Mouse (Mus musculus) brain, adult 2 months (tissue): Measurements from ENCODE around the gene Phldb2.

Source experiments
- DNase-seq: peaks from one replicate; pipeline ENCODE4 v3.0.0; 2011; ENCODE audit warnings: low read depth, low spot score

The Phldb2 gene

DNA sequence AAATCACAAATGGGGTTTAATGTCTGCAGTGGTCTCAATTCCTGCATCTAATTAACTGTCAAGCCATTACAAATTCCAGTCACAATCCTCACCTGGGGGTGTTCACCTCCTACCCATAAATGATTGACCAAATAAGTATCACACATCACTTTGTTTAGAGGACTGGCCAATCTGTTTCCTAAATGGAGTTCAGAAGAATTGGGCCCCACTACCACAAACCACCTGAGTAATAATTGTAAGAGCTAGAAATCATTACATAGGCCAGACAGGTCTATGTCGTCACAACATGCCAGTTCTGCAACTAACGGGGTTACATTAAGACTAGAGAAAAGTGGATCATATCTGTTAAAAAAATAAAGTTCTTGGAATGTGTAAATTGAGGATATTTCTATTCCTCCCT, 1.4 kb downstream of the Phldb2 start:
- no peak for DNase-seq

DNA sequence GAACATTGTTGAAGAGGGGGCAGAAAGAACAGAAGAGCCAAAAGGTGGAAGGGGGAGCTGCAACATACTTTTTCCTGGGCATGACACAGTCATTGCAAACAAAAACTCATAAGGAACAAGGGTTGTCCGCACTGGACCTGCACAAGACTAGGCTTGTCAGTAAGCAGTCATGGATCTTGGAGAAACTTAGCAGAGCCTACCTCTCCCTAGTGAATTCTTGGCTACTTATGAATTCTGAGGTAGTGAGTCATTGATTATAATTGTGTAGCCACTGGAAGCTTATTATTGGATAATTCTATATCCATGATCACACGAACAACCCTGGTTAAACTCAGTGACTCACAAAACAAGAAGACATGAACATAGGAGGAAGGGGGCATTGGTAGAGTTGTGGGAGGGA, 7.1 kb downstream of the Phldb2 start:
- no peak for DNase-seq

DNA sequence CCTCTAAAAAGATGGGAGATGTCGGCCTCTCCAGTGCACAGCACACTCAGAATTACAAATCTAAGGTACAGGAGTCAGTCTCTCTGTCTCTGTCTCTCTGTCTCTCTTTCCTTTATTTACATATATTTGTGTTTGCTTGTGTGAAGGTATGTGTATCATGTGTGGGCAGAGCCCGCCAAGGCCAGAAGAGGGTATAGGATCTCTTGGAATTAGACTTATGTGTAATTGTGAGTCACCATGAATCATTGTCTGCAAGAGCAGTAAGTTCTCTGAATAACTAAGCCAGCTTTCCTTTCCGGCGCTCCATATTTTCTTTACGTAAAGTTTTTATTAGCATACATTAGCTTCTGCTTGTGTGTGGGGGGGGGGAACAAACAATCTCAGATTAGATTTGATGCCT, 7.7 kb downstream of the Phldb2 start:
- DNase-seq: no peak

DNA sequence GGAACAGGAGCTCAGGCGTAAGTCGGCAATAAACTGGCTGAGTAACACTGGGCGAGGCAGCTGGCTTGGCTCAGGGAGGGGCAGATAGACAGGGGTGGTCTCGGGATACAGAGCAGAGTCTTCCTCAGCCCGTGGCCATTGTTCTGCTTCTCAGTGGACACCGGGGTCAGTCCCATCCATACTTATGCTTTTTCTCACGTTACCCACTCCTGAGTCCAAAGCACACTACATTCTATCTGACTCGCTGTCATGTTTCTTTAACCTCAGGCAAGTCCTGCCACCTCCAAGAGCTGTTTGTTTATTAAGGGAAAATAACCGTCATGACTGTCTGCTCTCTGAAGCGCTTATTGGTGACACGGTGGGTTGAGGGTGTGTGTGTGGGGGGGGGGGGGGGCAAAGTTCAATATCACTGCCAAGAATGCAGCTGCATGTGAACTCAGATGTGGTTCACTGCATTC, 8.2 kb downstream of the Phldb2 start:
- DNase-seq: no peak

DNA sequence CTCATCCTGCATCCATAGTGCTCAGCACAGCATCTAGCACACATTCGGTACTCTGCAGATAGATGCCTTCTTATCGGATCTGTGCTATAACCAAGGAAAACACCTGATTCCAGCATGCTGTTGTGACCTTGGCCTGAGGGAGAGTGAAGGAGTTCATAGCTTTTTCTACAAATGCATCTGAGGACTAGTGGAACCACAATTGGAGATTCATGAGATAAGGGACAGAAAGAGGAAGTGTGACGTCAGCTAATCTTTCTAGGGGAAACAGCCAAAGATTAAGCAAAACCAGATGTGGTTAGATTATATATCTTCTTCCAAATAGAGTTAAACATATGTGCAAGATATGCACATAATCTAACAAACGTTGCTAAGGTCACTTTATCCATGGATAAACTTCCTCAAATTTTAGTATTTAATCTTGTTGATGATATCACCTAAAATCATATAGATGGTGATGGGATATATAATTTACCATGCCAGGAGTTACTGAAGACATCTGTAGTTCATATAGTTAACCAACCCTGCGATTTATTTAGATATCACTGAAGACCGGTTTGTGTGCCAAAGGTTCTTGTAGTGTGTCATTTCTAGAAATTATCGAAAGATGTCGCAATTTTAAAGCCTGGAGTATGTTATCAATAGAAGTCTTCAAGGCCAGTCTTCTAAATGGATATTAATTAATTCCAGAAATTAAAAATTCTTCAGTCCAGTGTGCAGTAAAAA, 11.1 kb downstream of the Phldb2 start:
- DNase-seq: no peak

DNA sequence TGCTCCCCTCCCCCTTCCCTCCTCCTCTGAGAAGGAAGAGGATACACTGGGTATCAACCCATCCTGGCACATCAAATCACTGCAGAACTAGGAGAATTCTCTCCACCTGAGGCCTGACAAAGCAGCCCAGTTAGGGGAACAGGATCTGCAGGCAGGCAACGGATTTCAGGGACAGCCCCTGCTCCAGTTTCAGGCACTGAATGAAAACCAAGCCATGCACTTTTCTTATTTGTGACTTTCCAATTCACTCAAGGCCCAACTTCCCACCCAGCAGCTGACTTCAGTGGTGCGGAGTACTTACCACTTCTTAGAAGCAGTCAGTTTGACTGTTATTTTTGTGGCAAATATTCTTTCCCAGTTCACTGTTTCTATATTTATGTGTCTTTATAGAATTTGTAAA, 12.7 kb downstream of the Phldb2 start:
- DNase-seq: no peak

DNA sequence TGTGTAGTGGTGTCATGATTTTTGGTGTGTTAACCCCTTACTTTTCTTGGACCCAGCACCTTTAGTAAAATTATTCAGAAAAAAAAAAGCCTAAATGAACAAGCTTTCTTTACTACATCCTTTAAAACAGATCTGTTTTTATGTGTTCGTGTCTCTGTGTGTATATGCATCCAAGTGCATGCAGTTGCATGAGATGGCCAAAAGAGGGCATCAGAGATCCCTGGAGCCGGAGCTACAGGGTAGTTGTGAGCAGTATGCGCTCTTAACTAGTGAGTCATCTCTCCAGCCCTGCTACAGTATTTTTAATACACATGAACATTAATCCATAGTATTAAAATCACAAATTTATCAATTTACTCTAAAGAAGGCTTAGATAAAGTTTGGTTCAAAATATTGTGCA, 14.0 kb downstream of the Phldb2 start:
- no peak for DNase-seq

DNA sequence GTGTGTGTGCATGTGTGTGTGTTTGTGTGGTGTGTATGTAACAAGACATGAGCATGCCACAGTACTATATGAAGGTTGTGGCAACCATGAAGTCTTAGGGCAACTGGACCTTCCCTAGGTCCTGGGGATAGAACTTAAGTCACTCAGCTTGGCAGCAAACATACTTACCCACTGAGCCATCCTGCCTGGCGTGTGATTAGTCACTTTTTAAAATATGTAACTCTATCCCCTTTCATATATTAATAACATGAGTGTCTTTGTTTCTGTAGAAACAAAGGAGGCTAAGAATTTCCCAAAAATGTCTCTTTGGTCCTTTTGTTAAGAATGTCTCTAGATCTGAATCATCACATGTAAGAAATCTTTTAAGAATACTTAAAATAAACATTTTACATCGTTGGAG, 16.0 kb downstream of the Phldb2 start:
- DNase-seq: no peak

DNA sequence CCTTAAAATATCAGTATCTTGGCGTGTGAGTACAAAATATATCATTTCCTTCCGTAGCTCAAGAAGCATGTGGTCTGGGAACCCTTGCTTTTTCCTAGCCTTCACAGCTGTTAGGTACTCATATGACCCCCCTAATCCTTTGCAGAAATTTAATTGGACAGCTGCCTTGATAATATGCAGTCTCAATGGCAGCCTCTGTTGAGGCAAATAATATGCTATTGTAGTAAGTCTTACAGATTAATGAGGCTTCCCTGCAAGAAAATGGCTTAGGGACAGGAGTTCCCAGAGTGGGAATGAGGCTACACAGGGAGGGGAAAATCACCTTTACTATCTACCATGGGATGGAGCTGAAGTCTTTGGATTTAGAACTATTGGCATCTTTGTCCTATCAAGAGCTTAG, 16.9 kb downstream of the Phldb2 start:
- peak; percentile 50 for DNase-seq

DNA sequence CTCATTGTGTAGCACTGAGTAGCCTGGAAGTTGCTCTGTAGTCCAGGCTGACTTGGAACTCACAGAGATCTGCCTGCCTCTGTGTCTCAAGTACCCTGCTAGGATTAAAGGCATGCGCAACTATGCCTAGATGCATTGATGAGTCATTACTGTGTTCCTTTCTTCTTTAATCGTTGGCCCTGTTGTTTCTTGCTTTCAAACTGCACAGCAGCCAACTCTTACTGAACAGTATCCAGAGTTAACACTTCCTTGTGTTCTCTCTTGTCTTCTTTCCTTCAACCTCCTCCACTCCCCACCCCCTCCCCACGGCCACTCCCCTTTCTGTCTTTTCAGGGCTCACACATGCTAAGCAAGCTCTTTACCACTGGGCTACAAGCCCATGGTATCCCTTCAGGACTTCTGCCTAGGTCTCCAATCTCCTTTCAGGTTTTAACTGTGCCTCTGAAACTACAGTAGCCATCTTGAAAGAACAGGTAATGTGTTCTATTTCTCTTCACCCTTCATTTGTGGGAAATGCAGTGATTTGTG, 17.4 kb downstream of the Phldb2 start:
- DNase-seq: peak; percentile 35

DNA sequence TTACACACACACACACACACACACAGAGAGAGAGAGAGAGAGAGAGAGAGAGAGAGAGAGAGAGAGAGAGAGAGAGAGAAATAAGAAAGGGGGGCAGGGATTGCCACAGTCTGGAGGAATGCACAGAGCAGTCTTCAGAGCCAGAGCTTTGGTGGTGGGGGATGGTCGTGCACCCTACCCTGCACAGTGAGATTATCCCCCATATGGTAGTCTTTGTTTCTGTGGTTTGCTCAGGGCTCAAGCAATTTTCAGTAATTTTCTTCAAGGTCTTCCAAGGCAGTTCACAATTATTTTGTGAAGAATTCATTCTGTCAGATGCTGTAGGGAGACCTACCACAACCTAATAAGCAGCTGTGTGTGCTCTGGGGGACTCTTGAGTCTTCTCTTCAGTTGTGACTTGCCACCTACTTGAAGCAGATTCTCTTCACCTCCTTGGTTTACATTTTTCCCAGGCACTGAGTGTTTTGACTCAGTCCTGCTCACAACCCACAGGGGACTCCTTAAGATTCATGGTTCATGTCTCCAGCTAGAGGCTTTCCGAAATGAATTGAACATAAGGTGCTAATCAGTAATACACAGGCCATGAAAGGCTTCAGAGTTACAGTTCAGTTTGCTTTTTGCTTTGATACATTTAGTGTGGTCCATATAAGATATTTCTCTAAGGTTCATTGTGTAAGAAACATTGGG, 18.5 kb downstream of the Phldb2 start:
- DNase-seq: no peak

DNA sequence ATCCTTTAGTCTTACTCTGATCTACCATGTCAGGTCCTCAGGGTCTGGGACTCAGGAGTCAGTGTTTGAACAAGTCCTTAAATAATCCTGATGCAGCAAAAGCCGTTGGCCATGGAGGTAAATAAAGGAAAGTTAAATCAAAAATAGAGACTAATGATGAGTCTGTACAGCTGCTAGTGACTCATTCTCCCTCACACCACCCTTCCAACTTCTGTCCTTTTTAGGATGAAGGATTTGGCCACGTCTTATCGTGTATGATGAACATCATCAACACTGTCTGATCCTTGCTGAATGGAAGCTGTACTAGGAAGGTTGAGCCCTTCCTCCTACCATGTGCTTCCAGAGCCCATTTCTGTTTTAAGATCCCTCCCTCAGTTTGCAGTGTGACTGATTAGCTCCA, 23.1 kb downstream of the Phldb2 start:
- DNase-seq: no peak

DNA sequence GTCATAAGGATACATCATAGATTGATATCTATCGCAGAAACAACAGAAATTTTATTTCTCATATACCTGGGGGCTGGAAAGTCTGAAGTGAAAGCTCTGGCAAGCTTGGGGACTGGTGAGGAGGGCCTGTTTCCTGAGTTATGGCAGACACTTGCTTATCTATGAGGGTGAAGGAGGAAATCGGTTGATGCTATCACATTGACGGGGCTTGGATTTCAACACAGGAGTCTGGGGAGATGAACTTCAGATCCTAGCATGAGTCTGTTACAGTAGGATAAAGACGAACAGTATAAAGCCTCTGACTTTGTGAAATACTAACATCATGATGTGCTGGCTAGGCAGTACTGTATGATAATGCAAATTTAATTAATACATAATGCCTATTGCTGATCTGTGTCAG, 25.3 kb downstream of the Phldb2 start:
- DNase-seq: no peak

DNA sequence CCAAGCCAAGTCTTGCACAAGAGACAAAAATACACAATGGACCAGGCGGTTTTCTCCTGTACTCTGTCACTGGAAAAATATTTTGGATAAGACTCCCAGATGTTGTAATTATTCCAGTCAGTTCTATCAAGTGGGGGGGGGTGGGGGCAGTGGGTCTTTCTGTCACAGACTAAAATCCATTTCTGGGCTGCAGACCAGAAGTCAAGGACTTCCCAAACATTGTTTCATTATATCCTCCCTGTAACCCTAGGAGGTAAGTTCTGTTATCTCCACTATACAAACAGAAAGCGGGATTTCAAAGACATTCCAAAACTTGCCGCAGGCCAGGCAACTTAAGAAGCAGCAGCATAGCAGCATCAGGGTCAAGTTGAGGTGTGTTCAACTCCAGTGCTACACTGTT, 25.8 kb downstream of the Phldb2 start:
- no peak for DNase-seq

DNA sequence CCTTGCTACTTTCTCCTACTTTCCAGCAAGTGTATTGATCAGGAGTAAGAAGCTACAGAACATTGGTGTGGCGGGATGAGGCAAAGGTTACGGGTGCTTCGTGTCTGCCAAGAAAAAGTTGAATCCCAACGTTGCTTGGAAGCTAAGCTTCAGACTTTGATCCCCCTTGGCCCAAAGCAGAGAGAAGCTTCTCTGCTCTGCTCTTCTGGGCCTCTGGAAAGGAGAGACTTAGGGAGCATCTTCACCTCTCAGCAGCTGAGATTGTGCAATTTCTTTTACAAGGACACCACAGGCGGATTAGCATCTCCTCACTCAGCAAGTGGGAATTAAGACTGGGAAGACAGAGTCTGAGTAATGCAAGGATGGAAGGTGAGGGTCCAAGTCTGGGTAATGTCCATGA, 26.5 kb downstream of the Phldb2 start:
- DNase-seq: no peak

DNA sequence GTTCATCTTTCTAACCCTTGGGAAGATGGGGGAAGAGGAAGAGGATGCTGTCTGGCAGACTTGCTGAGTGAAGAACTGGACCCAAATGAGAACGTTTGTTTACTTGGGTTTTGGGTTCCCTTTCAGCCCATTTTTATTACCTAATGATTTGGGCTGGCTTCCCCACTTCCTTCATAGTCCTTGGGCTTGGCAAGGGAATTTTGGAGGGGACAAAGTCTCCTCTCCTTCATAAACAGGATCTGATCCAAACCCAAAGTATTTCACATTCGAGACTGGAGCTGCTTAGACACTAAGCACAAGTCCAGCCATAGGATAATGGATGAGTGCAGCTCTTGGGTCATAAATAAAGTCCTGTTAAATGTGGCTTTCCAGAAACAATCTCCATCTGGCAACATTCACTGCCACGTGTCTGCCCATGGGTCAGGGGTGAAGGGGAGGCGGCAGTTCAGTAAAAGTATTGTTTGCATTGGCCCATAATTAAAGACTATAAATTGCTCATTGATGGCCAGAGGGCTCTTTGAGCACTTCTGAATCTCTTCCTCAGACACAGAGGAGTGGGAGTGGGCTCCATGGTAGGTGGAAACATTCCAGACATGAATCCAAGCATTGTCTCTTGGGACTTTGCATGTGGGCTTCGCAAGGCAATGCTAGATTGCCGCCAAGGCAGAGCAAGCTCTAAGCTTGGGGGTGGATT, 29.5 kb downstream of the Phldb2 start:
- DNase-seq: no peak

DNA sequence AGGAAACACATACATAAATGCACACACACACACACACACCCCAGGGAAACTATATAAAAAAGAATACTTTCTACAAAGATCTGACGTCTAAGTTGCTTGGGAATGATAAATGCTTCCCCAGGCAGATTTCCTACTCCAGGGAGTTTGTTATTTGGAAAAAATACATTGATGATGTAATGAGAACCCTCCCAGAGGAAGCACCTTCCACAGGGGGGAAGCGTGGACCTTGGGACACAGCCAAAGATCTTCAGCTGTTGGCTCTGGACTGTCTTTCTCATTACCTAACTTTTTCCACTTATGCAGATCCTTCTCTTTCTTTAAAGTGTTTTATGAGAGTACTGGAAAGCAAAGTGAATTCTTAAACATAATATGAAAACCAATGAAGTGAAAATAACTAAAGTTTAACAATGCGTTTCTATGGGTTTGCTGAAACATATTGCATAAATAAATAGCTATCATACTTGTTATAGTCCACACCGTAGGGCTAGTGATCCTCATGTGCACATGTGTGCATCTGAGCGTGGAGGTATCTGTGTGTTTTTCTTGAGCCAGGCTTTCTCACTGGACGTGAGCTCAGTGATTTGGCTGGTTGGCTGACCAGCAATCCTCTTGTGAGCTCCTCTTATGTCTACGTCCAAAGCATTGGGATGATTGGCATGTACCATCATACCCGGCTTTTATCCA, 30.7 kb downstream of the Phldb2 start:
- DNase-seq: no peak

DNA sequence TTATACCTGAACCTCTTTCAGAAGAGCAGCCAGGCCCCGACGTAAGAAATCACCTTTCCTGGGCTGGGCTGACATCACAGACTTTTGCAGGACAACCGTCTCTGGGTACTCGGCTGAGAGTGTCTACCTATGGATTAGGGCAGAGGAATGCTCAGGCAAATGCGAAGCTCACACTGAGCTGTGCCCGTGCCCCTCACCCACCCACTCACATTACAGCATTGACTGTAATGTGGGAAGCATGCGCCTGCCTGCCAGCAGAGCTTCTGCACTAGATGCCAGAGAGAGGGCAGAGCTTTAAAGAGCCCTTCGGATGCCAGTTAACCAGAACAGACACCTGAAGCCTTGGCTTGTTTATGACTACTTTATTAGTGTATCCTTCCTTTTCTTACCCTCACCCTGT, 33.8 kb downstream of the Phldb2 start:
- DNase-seq: peak; percentile 33

DNA sequence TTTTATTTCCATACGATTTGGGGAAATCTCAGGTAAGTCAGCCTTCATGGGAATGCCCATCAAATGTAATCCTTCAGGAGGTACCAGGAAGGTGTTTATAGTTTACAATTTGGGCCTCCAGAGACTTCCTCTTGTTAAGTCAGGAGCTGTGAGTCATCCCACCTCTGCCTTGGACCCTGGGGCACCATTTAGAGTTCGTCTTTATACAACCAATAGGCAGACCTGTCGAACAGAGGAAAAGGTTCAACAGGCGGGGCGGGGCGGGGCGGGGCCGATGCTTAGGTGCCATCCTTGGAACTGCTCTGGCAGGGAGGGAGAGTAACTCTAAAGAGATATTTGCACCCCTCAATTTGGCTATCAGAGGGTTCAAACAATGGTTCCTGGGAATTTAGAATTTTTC, 49.8 kb downstream of the Phldb2 start:
- DNase-seq: no peak

DNA sequence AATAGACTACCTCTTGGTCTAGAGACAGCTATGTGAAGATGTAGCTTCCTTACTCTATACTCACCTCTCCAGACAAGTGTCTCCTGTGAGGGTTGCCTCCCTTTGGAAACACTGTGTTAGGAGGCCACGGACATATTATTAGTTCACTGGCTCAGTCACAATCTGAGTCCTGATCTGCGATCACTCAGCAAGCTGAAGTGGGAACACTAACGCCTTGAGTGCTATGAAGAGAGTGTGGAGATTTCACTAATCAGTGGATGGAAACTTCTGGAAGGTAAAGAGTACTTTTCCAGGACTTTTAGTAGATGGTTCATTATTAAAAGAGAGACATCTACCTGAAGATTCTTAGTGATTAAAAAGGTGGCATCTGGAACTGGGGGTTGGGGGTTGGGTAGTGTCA, 54.9 kb downstream of the Phldb2 start:
- no peak for DNase-seq

DNA sequence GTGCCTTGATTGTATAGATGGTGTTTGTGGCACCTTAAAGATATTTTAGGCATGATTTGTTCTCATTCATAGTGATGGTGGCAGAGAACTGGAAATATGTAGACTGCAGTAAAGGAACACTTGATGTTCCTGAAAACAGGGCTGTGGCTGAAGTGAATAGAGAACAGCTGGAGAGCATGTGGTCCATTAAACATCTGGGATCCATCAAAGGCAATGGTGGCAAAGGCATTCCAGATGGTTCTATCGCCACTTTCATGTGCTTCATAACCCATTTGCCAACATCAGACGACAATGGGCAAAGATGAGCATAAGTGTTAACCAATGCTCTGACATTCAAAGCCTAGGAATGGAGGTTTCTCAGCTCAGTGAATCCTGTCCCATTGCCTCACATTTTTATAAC, 56.8 kb downstream of the Phldb2 start:
- DNase-seq: no peak

DNA sequence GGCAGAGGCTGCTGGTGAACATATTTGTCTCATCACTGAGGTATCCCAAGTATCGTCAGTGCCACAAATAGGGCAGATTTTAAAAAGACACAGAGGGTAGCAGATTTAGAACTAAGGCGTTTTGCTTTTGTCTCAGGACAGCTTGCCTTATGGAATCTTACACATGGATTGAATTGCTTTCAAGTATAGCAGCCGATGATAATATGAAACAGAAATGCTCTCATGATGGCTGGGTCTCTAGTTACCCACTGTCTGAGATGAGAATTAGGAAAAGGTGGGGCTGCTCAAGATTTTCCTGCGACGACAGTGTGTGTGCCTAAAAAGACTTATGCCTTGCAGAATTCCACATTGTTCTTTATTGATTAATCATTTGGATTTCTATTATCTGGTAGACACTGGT, 58.4 kb downstream of the Phldb2 start:
- no peak for DNase-seq
